Mouse (Mus musculus) midbrain, embryonic 10.5 days (tissue): ENCODE data around the gene Chst14. TPM values are rescaled to one million over a fixed set of nuclear protein-coding genes. Genes with fewer than 3 reads are reported as not detected.

ENCODE experiments used
- DNase-seq: peaks from one replicate; pipeline ENCODE4 v3.0.0-alpha.2; 2017; ENCODE audit warnings: low spot score
- H3K27ac ChIP-seq: fragments of 300-500 bp; sonication (generic); replicated peaks from 2 replicates; pipeline ENCODE4 v1.5.1; 2016; ENCODE audit warnings: mild to moderate bottlenecking
- H3K27me3 ChIP-seq: fragments of 300-500 bp; sonication (generic); 2 replicates; pipeline ENCODE4 v1.6.1; 2016; ENCODE audit warnings: low read depth, mild to moderate bottlenecking; ENCODE audit not compliant: poor library complexity, severe bottlenecking
- H3K36me3 ChIP-seq: fragments of 300-500 bp; sonication (generic); 2 replicates; pipeline ENCODE4 v1.6.1; 2016; ENCODE audit warnings: mild to moderate bottlenecking, moderate library complexity
- H3K4me1 ChIP-seq: fragments of 300-500 bp; sonication (generic); 2 replicates; pipeline ENCODE4 v1.6.1; 2016
- H3K4me3 ChIP-seq: fragments of 300-500 bp; sonication (generic); 2 replicates; pipeline ENCODE4 v1.5.1; 2016; ENCODE audit warnings: mild to moderate bottlenecking, moderate library complexity
- H3K9me3 ChIP-seq: fragments of 300-500 bp; sonication (generic); replicated peaks from 2 replicates; pipeline ENCODE4 v1.6.1; 2016; ENCODE audit warnings: mild to moderate bottlenecking
- WGBS: fragments of 180-500 bp; shearing (Covaris S2); methylation state at CpG from one replicate; pipeline ENCODE4 v1.1.7; 2016; 5-methylcytosine and 5-hydroxymethylcytosine counted together
- polyA plus RNA-seq: library from polyadenylated mRNA; unstranded; fragments of >200 nt; fragmentation: Nextera tagmentation; extraction: Ambion mirVana; gene quantifications from 2 replicates; pipeline ENCODE4 v1.2.1, GENCODE M21; 2016

The Chst14 gene
- 14.5 and 17.2 TPM in 2 replicates for polyA plus RNA-seq

GRCm38 (mm10) chr2:118926361-118926997 lies at the start of gene Chst14:
Gene Chst14 (plus strand): TSS chr2:118926496.
- peak within 1 kb of the TSS; percentile 83 for H3K4me3 ChIP-seq
- H3K4me1 ChIP-seq, result peaks cover 49% of the 10 kb centered on the region
- DNase-seq, result peak; percentile 81
- peak within 1 kb of the TSS; percentile 90 for H3K27ac ChIP-seq
- H3K9me3 ChIP-seq, result no peaks in the 10 kb centered on the region
- under 1% methylated on average over 47 of the region's 47 CpGs for WGBS
- H3K36me3 ChIP-seq, result peaks cover 31% of the 10 kb centered on the region
- H3K27me3 ChIP-seq, result peaks cover 10% of the 10 kb centered on the region; the same call in 1 of the 2 replicates

DNA sequence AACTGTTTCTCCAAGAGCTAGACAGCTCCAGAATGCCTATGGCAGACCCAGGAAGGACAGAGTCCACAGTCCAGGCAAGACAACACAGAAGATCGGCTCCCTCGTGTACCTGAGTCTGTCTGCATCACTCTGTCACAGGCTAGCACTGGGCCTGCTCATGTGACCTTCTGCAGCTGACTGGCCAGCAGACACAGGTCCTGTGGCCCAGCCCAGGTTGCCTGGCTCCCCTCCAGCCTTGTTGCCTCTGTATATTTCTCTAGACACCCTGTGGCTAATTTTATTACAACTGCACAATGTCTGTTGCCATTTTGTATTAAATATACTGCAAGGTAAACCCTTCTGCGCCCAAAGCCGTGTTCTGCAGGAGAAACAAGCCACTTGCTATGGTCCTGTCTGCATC lies 45.3 kb upstream of the Chst14 start:
- peaks cover 12% of the 10 kb centered on the region for H3K4me1 ChIP-seq
- no peak for DNase-seq
- H3K27me3 ChIP-seq, result peaks cover 35% of the 10 kb centered on the region
- H3K4me3 ChIP-seq, result no peak overlapping the region
- H3K36me3 ChIP-seq, result peaks cover 36% of the 10 kb centered on the region
- 90% methylated on average over 4 of the region's 4 CpGs for WGBS
- H3K27ac ChIP-seq, result no peak overlapping the region
- H3K9me3 ChIP-seq, result no peaks in the 10 kb centered on the region

DNA sequence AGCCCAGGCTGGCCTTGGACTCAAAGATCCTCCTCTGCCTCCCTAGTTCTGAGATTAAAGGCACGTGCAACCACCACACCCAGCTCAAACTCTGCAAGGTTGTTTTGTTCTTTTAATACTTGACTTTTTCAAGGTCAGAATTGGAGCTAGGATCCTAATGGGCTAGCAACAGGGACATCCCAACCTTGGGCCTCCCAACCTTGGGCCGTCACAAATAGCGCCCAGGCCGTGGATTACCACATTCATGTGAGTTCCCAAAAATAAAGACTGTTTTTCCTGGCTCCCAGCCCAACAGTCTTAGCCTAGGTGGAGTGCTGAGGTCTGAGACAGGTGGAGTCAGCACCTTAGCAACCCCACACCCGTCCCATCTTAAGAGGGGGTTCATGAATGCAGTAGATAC lies 44.3 kb upstream of the Chst14 start:
- Histone ChIP-seq H3K4me3 (no peak overlapping the region), H3K4me1 (peaks cover 12% of the 10 kb centered on the region), H3K27ac (no peak overlapping the region), H3K9me3 (no peaks in the 10 kb centered on the region), H3K27me3 (peaks cover 43% of the 10 kb centered on the region), H3K36me3 (peaks cover 27% of the 10 kb centered on the region)
- no peak for DNase-seq
- 88% methylated on average over 5 of the region's 5 CpGs for WGBS

DNA sequence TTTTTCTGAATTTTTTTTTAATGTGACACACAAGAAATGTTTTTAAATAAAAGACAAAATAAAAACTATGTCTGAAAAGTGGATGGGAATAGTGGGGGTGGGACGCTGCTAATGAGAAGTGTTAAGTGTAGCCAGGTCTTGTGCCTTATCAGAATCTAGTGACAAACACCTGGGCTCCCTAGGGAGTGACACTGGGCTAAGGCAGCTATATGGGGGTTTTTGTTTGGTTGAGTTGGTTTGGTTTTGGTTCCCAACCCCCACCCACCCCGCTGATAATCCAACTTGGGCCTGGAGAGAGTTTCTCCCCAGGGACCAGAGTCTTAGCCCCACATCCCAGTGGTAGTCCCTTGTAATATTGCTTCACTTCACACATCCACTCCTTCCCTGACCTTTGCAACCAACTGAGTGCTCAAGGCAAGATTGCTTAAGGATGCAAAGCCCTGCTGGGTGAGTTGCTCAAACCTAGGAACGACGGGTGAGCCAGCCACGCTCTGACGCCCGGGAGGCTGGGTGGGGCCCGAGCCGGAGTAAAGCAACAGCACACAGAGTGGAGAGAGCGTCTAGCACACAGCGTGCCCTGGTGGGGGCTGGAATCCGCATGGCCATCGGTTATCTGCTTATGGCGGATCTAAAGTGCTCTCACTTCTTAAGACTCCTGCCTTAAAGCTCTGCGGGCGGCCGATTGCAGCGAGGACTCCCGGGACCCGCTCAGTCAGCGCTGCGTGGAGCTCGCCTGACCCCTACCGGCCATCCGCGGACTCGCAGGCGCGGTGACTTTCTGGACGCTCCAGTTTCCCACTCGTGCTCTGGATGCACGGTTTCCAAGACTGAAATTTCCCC lies 43.2 kb upstream of the Chst14 start:
- Histone ChIP-seq H3K4me1 (peaks cover 18% of the 10 kb centered on the region), H3K27me3 (peaks cover 54% of the 10 kb centered on the region), H3K4me3 (peak overlapping the region; percentile 56), H3K36me3 (peaks cover 17% of the 10 kb centered on the region), H3K27ac (peak overlapping the region; percentile 70), H3K9me3 (no peaks in the 10 kb centered on the region)
- under 1% methylated on average over 32 of the region's 32 CpGs for WGBS
- peak; percentile 85 for DNase-seq

DNA sequence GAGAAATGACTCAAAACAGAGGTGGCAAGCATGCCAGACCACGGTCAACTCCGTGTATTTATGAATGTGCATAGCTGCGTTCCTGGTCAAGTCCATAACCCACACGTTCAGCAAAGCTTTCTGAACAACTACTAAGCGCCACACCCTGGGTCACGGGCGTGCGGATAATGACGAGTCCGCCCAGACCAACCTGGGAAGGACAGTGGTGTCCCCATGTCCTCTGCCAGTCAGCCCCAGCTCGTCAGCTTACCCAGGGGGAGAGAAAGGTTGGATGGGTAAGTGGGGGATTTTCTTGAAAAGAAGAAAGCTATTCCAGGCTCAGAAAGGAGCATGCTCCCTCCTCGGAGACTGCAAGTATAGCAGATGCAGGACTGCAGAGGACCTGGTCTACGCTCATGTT lies 38.9 kb upstream of the Chst14 start:
- H3K4me1 ChIP-seq, result peaks cover 14% of the 10 kb centered on the region
- 72% methylated on average over 13 of the region's 13 CpGs for WGBS
- H3K9me3 ChIP-seq, result no peaks in the 10 kb centered on the region
- no peak for DNase-seq
- H3K4me3 ChIP-seq, result no peak overlapping the region
- H3K27ac ChIP-seq, result no peak overlapping the region
- peaks cover 67% of the 10 kb centered on the region for H3K27me3 ChIP-seq
- no peaks in the 10 kb centered on the region for H3K36me3 ChIP-seq

DNA sequence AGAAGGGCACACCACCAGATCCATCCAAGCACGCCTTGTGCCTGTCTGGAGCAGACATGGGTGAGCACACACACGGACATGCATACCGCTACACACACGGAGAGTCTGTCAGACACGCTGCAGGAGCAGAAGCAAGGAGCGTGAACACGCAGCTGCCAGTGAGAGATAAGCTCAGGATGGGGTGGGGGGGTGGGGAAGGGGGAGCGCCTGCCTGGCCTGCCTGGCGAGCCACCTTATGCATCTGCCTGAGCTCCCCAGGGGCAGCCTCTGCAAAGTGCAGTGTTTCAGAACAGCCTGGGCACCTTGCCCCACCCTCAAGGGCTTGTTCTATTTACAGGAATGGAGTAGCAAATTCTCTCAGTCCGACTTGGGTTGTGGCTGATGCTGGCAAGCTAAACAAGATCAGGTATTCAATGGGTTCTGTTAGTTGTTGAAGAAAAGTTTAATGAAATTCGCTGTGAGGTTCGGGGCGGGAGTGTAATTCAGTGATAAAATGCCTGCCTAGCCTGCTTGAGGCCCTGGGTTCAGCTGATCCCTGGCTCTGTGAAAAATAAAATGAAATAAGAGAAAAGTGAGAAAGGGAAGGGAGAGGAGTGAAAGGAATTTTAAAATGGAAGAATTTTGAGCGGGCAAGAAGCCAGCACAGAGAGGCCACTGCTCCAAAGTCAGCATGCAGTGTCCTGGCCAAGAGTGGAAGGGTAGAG lies 38.3 kb upstream of the Chst14 start:
- no peak overlapping the region for H3K27ac ChIP-seq
- peaks cover 67% of the 10 kb centered on the region for H3K27me3 ChIP-seq
- H3K9me3 ChIP-seq, result no peaks in the 10 kb centered on the region
- 29% methylated on average over 14 of the region's 14 CpGs for WGBS
- peak; percentile 17 for DNase-seq
- H3K4me3 ChIP-seq, result no peak overlapping the region
- peaks cover 11% of the 10 kb centered on the region for H3K4me1 ChIP-seq
- H3K36me3 ChIP-seq, result no peaks in the 10 kb centered on the region

DNA sequence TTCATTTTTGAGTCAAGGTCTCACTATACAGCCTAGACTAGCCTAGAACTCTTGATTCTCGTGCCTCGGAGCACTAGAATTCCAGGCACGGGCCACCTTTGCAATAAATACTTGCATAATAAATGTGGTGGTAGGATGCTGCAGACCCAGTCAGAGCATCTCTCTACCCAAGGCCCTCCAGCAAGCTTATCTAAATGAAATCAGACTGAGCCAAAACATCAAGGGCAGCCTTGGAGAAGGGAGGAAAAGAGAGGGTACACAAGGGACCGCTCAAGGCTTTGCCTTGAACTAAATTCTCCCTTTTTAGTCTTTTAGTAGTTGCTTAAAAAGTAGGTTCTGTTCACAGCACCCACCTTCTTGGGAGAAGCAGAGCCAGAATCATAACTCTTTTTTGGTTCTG lies 35.1 kb upstream of the Chst14 start:
- 87% methylated on average over 4 of the region's 4 CpGs for WGBS
- DNase-seq, result no peak
- no peak overlapping the region for H3K27ac ChIP-seq
- no peak overlapping the region for H3K4me3 ChIP-seq
- H3K4me1 ChIP-seq, result peaks cover 13% of the 10 kb centered on the region
- peaks cover 73% of the 10 kb centered on the region for H3K27me3 ChIP-seq
- H3K9me3 ChIP-seq, result no peaks in the 10 kb centered on the region
- H3K36me3 ChIP-seq, result no peaks in the 10 kb centered on the region

GRCm38 (mm10) chr2:118895990-118896913 lies 30.0 kb upstream of the Chst14 start:
- peak overlapping the region; percentile 58 for H3K4me3 ChIP-seq
- peaks cover 55% of the 10 kb centered on the region for H3K4me1 ChIP-seq
- no peaks in the 10 kb centered on the region for H3K36me3 ChIP-seq
- no peaks in the 10 kb centered on the region for H3K9me3 ChIP-seq
- peaks cover 93% of the 10 kb centered on the region for H3K27me3 ChIP-seq
- DNase-seq, result peak; percentile 57
- under 1% methylated on average over 38 of the region's 38 CpGs for WGBS
- peak overlapping the region; percentile 63 for H3K27ac ChIP-seq

DNA sequence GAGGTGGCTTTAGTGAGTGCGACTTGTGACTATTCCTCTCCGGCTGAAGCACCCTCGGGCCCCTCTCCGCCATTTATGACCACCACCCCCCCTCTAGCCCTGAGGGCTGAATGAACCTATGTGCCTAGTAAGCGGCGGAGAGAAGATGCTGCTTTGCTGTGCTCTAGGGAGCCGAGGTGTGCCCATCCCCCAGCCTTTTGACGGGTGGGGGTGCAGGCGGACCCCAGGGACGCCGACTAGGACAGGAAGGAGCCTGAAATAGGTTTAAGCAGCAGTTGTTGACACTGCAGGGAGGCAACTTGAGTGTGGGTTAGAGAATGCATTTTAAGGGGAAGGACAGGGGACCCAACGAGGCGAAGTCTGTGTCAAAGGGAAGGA lies 29.4 kb upstream of the Chst14 start:
- peak overlapping the region; percentile 58 for H3K4me3 ChIP-seq
- WGBS, result under 1% methylated on average over 13 of the region's 13 CpGs
- peak; percentile 40 for DNase-seq
- H3K36me3 ChIP-seq, result no peaks in the 10 kb centered on the region
- H3K9me3 ChIP-seq, result no peaks in the 10 kb centered on the region
- peak overlapping the region; percentile 63; the same call in 1 of the 2 replicates for H3K27ac ChIP-seq
- peaks cover 89% of the 10 kb centered on the region for H3K27me3 ChIP-seq
- peaks cover 58% of the 10 kb centered on the region for H3K4me1 ChIP-seq

DNA sequence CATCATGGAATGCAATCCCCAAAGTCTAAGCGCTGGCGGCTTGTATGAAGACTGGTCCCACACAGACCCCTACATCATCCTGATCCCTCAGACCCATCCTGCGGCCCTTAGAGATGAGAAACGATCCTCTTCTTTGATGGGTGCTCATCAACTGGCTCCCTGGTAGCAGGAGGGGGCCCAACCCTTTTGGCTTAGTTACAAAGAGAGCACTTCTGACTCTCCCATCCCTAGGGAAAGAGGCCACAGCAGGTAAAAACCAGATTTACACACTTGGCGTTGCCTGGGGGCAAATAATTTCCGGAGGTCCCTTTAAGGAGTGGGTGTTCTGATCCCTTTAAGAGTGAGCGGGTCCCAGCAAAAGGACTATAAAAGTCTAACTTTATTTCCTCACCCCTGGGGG lies 28.9 kb upstream of the Chst14 start:
- no peak overlapping the region for H3K27ac ChIP-seq
- H3K4me1 ChIP-seq, result peaks cover 63% of the 10 kb centered on the region
- WGBS, result under 1% methylated on average over 7 of the region's 7 CpGs

GRCm38 (mm10) chr2:118897808-118898207 lies 28.5 kb upstream of the Chst14 start:
- Histone ChIP-seq H3K4me3 (peak overlapping the region; percentile 58; the same call in 1 of the 2 replicates), H3K27ac (no peak overlapping the region), H3K27me3 (peaks cover 83% of the 10 kb centered on the region), H3K9me3 (no peaks in the 10 kb centered on the region), H3K4me1 (peaks cover 67% of the 10 kb centered on the region), H3K36me3 (no peaks in the 10 kb centered on the region)
- WGBS, result under 1% methylated on average over 11 of the region's 11 CpGs
- DNase-seq, result no peak

More for the DNA sequence above, 28.9 kb upstream of the Chst14 start:
- H3K27me3 ChIP-seq, result peaks cover 84% of the 10 kb centered on the region
- H3K9me3 ChIP-seq, result no peaks in the 10 kb centered on the region
- DNase-seq, result peak; percentile 35
- H3K4me3 ChIP-seq, result peak overlapping the region; percentile 58
- H3K36me3 ChIP-seq, result no peaks in the 10 kb centered on the region

DNA sequence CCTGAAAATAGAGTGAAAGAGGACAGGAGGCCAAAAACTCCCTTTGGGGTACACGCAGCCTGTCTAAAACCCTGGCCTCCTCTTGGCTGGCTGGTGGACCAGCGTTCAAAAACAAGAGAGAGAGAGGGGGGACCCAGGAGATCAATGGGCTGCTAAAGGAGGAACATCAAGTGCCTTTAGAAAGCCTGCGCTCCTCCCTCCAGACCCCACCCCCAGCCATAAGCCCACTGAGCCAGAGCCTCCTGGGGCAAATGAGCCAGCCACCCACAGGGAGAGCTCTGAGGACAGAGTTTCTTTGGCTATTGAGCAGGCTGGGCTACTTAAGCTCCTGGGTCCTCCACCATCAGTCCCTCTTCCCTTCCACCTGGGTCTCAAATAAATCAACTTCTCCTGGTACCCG lies 27.5 kb upstream of the Chst14 start:
- H3K27ac ChIP-seq, result no peak overlapping the region
- peaks cover 83% of the 10 kb centered on the region for H3K27me3 ChIP-seq
- no peaks in the 10 kb centered on the region for H3K36me3 ChIP-seq
- H3K9me3 ChIP-seq, result no peaks in the 10 kb centered on the region
- no peak overlapping the region for H3K4me3 ChIP-seq
- peak; percentile 24 for DNase-seq
- 2% methylated on average over 4 of the region's 4 CpGs for WGBS
- H3K4me1 ChIP-seq, result peaks cover 76% of the 10 kb centered on the region
